In the genomic region with DNA sequence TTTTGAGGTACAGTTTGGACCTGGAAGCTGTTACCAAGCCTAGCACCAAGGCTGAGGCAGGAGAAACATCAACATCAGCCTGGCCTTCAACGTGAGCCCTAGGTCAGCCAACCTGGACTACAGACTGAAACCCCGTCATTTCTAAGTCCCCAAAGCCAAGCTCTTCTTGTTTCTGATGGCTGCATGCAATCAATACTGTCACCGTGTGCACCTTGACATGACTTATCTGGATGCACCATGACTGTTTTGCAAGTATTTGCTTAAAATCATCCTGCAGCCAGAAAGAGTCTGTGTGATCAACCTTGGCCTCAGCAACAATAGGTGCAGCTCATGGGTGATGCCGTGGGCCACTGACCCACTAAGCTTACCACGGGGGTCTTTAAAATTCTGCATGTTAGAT, we compare ENCODE assay signal across 16 mouse cellular contexts.
"Had no signal": no experiment of that assay in that cellular context is flagged by ENCODE, and none has a peak within 500 bp of the region (broad histone marks: within the 10 kb centered on the region; RNA-seq: fewer than 3 reads in every experiment).

No protein-coding gene starts in this region.

- H3K36me3 ChIP-seq: neural tube, embryonic 13.5 days; neural tube, embryonic 15.5 days; stomach, embryonic 15.5 days had no signal

- H3K27me3 ChIP-seq: stomach, embryonic 15.5 days had no signal

- H3K27ac ChIP-seq: neural tube, embryonic 13.5 days; neural tube, embryonic 15.5 days; stomach, embryonic 15.5 days; stomach, postnatal 0 days had no signal

- H3K9ac ChIP-seq: neural tube, embryonic 13.5 days; neural tube, embryonic 15.5 days; stomach, embryonic 15.5 days had no signal

- H3K4me3 ChIP-seq: neural tube, embryonic 13.5 days; neural tube, embryonic 15.5 days; stomach, embryonic 15.5 days had no signal

- H3K4me1 ChIP-seq: stomach, embryonic 15.5 days had no signal

- DNase-seq: retina, postnatal 1 day; right cerebral cortex, adult 18-20 months; right cerebral cortex, postnatal 14 days; right cerebral cortex, postnatal 25 days; right cerebral cortex, postnatal 4 days; spleen, adult 18-20 months; thymus, adult 18-20 months; thymus, adult 2 months; thymus, postnatal 14 days; thymus, postnatal 25 days; thymus, postnatal 36 days; thymus, postnatal 4 days had no signal
